Mouse (Mus musculus) kidney, adult 2 months (tissue): Measurements from ENCODE around the gene Lrpap1. TPM values are rescaled to one million over a fixed set of nuclear protein-coding genes. Genes with fewer than 3 reads are reported as not detected.

Experiments
- DNase-seq: peaks from one replicate; pipeline ENCODE4 v3.0.0; 2021
- H3K27ac ChIP-seq: fragments of 200-500 bp; 2 replicates; pipeline ENCODE4 v1.5.1; 2012; ENCODE audit warnings: low read depth, low read length, control low read depth, inconsistent platforms; ENCODE audit not compliant: insufficient read depth
- H3K27me3 ChIP-seq: fragments of 200-500 bp; replicated peaks from 2 replicates; pipeline ENCODE4 v1.6.1; 2012; ENCODE audit warnings: mild to moderate bottlenecking, moderate library complexity, low read length, inconsistent platforms; ENCODE audit not compliant: control insufficient read depth, insufficient read depth
- H3K36me3 ChIP-seq: fragments of 200-500 bp; 2 replicates; pipeline ENCODE4 v1.6.1; 2012; ENCODE audit warnings: mild to moderate bottlenecking, moderate library complexity, low read length, inconsistent platforms; ENCODE audit not compliant: control insufficient read depth, insufficient read depth
- H3K4me1 ChIP-seq: fragments of 200-500 bp; 2 replicates; pipeline ENCODE4 v1.6.1; 2011; ENCODE audit warnings: low read length; ENCODE audit not compliant: control insufficient read depth, insufficient read depth
- H3K4me3 ChIP-seq: fragments of 200-500 bp; 2 replicates; pipeline ENCODE4 v1.5.1; 2011; ENCODE audit warnings: mild to moderate bottlenecking, low read depth, low read length, control low read depth; ENCODE audit not compliant: insufficient read depth
- CTCF ChIP-seq: fragments of 200-500 bp; conservative IDR thresholded peaks from 2 replicates; pipeline ENCODE4 v1.5.1; 2011; ENCODE audit warnings: low read depth, mild to moderate bottlenecking, control low read depth, low read length, moderate library complexity, mixed read lengths; ENCODE audit not compliant: insufficient read depth, insufficient read length
- POLR2A ChIP-seq: fragments of 200-500 bp; IDR thresholded peaks from one replicate; pipeline ENCODE4 v1.6.1; 2011; ENCODE audit warnings: low read depth, low read length, control low read depth
- WGBS: fragments of 180-500 bp; shearing (Covaris S2); methylation state at CpG from one replicate; pipeline ENCODE4 v1.1.7; 2018; 5-methylcytosine and 5-hydroxymethylcytosine counted together
- polyA plus RNA-seq: library from polyadenylated mRNA; depleted of rRNA; stranded (reverse); fragments of >200 nt; gene quantifications from 2 replicates; pipeline ENCODE4 v1.2.3, GENCODE M21; 2012

Gene Lrpap1
- polyA plus RNA-seq, 1 experiment, result 314 TPM

DNA sequence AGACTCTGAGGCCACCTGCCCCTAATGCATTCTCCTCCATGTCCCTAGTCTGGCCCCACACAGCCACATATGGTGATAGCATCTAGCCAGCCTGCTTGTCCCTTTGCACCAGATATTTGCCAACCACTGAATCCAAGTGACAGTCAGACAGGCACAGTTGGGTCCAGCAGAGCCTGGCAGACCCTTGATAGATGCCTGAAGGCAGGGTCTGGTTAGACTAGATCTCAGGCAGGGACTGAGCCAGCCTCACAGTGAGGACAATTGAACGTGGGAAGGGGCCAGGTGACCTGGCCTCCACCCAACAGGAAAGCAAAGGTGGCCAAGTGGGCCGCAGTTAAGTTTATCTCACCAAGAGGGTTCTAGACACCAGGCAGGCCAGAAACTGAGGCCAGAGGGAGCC, 39.1 kb upstream of the Lrpap1 start:
- no peaks in the 10 kb centered on the region for H3K27me3 ChIP-seq
- no peaks in the 10 kb centered on the region for H3K4me1 ChIP-seq
- no peak overlapping the region for H3K27ac ChIP-seq
- no peak for DNase-seq
- no peak overlapping the region for H3K4me3 ChIP-seq
- no peaks in the 10 kb centered on the region for H3K36me3 ChIP-seq
- WGBS, result 75% methylated on average over 2 of the region's 2 CpGs
- no peak for TF ChIP-seq POLR2A
- TF ChIP-seq CTCF, result no peak

DNA sequence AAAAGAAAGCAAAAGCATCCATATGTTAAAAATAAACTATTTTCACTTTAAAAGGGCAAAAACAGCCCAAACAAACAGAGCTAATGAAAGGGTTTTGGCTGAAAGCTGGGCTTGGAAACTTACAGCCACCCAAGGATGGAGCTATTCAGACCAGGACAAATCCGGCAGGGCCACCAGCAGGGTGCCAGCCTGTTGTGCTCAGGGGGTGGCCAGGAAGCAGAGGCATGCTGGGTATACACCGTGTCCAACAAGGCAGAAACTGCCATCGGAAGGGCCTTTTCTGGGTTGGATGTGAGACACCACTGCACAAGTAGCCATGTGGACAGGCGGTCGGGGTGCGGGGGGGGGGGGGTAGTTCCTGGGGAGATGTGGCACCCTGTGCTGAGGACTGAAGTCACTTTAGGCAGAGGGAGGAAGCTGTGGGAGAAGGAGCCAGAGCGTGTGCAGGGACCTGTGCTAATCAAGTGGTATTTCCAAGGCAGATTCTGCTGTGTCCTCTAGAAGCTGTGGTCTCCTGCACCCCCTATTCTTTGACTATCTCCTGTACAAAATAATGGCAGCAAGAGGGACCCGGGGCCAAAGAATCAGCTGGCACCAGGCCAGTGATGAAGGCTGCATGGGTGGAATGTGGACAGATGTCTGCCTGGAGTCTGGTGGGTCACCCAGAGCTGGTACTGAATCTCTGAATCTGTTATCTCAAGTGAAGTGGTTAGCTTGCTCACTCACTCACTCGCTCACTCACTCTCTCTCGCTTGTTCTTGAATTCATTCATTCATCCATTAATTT, 38.1 kb upstream of the Lrpap1 start:
- H3K27ac ChIP-seq, result no peak overlapping the region
- no peak overlapping the region for H3K4me3 ChIP-seq
- no peak for DNase-seq
- no peaks in the 10 kb centered on the region for H3K27me3 ChIP-seq
- no peak for TF ChIP-seq CTCF
- TF ChIP-seq POLR2A, result no peak
- 65% methylated on average over 10 of the region's 10 CpGs for WGBS
- no peaks in the 10 kb centered on the region for H3K36me3 ChIP-seq
- H3K4me1 ChIP-seq, result no peaks in the 10 kb centered on the region

DNA sequence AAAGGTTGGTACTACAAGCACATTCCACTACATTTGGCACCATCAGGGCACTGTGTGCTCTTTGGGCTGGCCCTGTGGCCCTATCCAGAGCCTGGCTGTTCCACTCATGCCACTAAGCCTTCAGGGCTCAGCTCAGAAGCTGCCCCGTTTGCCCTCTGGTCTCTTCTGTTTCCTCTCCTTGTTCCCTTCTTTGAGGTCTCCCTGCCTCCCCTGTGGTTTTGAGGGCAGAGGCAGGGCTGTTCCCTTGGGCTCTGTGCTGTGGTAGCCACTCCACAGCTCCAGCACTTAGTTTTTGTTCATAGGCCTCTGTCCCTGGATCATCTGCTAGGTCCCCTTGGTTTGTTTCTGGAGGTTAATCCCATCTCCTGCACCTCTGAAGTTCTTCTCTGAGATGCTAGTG, 37.3 kb upstream of the Lrpap1 start:
- no peak overlapping the region for H3K4me3 ChIP-seq
- WGBS, result 70% methylated on average over 1 of the region's 1 CpGs
- no peak overlapping the region for H3K27ac ChIP-seq
- DNase-seq, result no peak
- no peak for TF ChIP-seq CTCF
- TF ChIP-seq POLR2A, result no peak
- no peaks in the 10 kb centered on the region for H3K4me1 ChIP-seq
- H3K36me3 ChIP-seq, result no peaks in the 10 kb centered on the region
- H3K27me3 ChIP-seq, result no peaks in the 10 kb centered on the region

DNA sequence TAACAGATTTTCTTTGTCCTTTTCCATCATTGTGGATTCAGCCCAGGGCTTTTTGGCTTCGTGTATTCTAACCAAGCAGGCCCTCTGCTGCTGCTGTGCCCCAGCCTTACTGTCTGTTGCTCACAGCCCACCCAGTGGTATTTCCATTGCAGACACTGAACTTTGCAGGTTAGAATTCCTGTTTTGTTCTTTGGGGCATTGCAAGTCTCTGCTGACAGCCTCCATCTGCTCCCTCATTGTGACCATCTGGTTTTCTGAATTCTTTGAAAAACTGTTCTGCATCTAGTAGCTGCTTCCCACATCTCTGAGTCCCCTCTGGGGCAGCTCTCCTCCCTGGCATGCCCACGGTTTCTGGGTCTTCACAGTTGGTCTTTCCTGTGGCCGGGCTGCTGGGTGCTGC, 35.8 kb upstream of the Lrpap1 start:
- no peaks in the 10 kb centered on the region for H3K36me3 ChIP-seq
- no peak overlapping the region for H3K27ac ChIP-seq
- H3K4me3 ChIP-seq, result no peak overlapping the region
- WGBS, result 50% methylated on average over 3 of the region's 3 CpGs
- no peak for DNase-seq
- H3K27me3 ChIP-seq, result no peaks in the 10 kb centered on the region
- TF ChIP-seq CTCF, result no peak
- no peak for TF ChIP-seq POLR2A
- H3K4me1 ChIP-seq, result no peaks in the 10 kb centered on the region

DNA sequence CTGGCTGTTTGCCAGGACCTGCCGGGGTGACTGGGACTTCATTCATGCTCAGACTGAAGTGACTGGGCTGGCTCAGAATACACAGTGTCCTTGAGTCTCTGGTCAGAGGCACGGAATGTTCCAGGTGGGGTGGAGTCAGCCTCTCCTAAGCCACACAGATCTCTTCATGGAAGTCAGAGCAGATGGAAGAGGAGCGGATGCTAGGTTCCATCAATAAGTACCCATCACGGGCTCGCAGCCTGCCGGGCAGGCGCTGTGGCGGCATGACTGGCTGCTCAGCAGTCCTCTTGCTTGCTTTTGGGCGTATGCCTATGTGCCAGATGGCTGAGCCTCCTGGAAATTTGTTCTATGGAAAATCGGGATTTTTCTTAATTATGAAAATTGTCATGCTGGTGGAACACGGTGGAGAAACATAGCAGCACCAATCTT, 32.6 kb upstream of the Lrpap1 start:
- Histone ChIP-seq H3K4me1 (no peaks in the 10 kb centered on the region), H3K4me3 (no peak overlapping the region), H3K27ac (no peak overlapping the region), H3K27me3 (no peaks in the 10 kb centered on the region), H3K36me3 (no peaks in the 10 kb centered on the region)
- 78% methylated on average over 11 of the region's 11 CpGs for WGBS
- no peak for TF ChIP-seq POLR2A
- TF ChIP-seq CTCF, result no peak
- no peak for DNase-seq

DNA sequence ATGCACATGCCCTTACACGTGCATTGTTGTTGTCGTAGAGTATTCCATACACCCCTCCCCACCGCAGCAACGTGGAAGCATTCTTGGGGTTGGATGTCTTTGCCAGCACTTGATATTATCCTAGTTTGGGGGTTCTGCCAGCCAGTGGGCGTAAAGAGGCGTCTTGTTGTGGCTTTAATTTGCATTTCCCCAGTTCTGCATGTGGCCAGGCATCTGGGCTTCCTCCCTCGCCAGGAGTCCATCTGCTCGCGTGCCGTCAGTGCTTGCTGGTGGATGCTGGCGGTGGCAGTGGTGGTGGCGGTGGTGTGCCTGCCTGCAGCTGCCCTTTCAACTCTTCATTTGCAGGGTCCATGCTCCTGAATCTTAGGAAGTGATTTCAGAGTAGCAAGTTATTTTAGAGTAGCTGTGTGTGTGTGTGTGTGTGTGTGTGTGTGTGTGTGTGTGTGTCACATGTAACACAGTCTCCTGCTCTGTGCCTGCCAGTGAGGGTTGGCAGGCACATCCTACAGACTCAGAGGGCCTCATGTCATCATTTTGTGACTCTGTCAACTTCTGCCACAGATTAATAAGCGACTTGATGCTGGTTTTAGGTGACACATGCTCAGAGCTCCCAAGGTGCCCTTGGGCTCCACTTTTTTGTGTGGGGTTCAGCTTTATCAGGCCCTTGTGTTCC, 32.1 kb upstream of the Lrpap1 start:
- H3K4me1 ChIP-seq, result no peaks in the 10 kb centered on the region
- no peak overlapping the region for H3K4me3 ChIP-seq
- no peaks in the 10 kb centered on the region for H3K36me3 ChIP-seq
- 73% methylated on average over 13 of the region's 13 CpGs for WGBS
- TF ChIP-seq POLR2A (no peak), CTCF (no peak)
- no peak overlapping the region for H3K27ac ChIP-seq
- no peaks in the 10 kb centered on the region for H3K27me3 ChIP-seq
- no peak for DNase-seq

DNA sequence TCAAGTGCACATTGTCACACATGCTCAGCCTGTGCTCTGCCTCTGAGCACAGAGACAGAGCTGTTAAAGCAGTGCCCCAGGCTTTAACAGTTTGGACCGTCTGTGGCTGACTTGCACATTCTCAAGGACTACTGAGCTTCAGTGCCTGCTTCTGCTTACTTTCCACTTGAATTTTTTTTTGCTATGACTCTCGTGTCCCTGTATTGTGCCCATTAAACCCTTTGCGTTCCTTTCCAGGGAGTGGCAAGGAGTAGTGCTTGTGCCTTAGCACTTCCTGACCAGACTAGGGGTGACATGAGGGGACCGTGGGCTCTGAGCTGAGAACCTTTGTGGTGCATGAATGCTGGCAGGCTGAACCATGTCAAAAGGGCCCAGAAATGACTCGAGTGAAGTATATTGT, 30.3 kb upstream of the Lrpap1 start:
- no peak overlapping the region for H3K4me3 ChIP-seq
- 56% methylated on average over 5 of the region's 5 CpGs for WGBS
- no peaks in the 10 kb centered on the region for H3K36me3 ChIP-seq
- no peak overlapping the region for H3K27ac ChIP-seq
- DNase-seq, result no peak
- no peaks in the 10 kb centered on the region for H3K27me3 ChIP-seq
- H3K4me1 ChIP-seq, result no peaks in the 10 kb centered on the region
- TF ChIP-seq CTCF, result no peak
- no peak for TF ChIP-seq POLR2A
